Comparison of ENCODE assay signal across 9 mouse cellular contexts in genomic region chrX:133931302-133932013, GRCm38 (mm10). TPM values are rescaled to one million over a fixed set of nuclear protein-coding genes. Genes with fewer than 3 reads are reported as not detected.
DNase-seq lines count a peak whose midpoint lies in the region; ATAC-seq and TF ChIP-seq lines count a peak whose summit lies in the region.
"Had no signal": no experiment of that assay in that cellular context is flagged by ENCODE, and none has a peak within 500 bp of the region (broad histone marks: within the 10 kb centered on the region; RNA-seq: fewer than 3 reads in every experiment).

No protein-coding gene starts in this region.

- no peak overlapping the region for H3K9ac ChIP-seq in embryonic facial prominence, embryonic 14.5 days (ENCODE audit: low read depth, low read length)
- H3K9ac ChIP-seq: midbrain, embryonic 12.5 days had no signal

- no peaks in the 10 kb centered on the region for H3K27me3 ChIP-seq in G1E (ENCODE audit: insufficient read depth, low read length)
- no peaks in the 10 kb centered on the region; the same call in 1 of the 2 replicates for H3K27me3 ChIP-seq in embryonic facial prominence, embryonic 14.5 days (replicated peaks; ENCODE audit: control insufficient read depth, insufficient read depth, low read length)

- H3K4me2 ChIP-seq in embryonic facial prominence, embryonic 14.5 days (ENCODE audit: low read depth, low read length) = no peak overlapping the region
- H3K4me2 ChIP-seq: midbrain, embryonic 12.5 days had no signal

- H3K4me1 ChIP-seq in G1E (ENCODE audit: insufficient read depth, low read depth, low read length) = no peaks in the 10 kb centered on the region
- no peaks in the 10 kb centered on the region for H3K4me1 ChIP-seq in embryonic facial prominence, embryonic 14.5 days (ENCODE audit: control insufficient read depth, insufficient read depth, low read length)
- H3K4me1 ChIP-seq: midbrain, embryonic 12.5 days had no signal

- no peak for ATAC-seq in G1E (ENCODE audit: extremely low read depth, insufficient number of reproducible peaks, low FRiP score, poor library complexity, severe bottlenecking)
- no peak for ATAC-seq in embryonic facial prominence, embryonic 14.5 days (ENCODE audit: low read depth)
- ATAC-seq in inflammation-experienced regulatory T-cells, adult 6 months = no peak

- 59% methylated on average over 12 of the region's 12 CpGs for WGBS in embryonic facial prominence, embryonic 14.5 days

- H3K36me3 ChIP-seq in G1E (replicated peaks) = no peaks in the 10 kb centered on the region
- H3K36me3 ChIP-seq in embryonic facial prominence, embryonic 14.5 days (ENCODE audit: control insufficient read depth, insufficient read depth, low read length) = no peaks in the 10 kb centered on the region
- H3K36me3 ChIP-seq: midbrain, embryonic 12.5 days had no signal

- no peak overlapping the region for H3K4me3 ChIP-seq in G1E (ENCODE audit: low read depth, low read length)
- H3K4me3 ChIP-seq in embryonic facial prominence, embryonic 14.5 days (ENCODE audit: low read depth, low read length) = no peak overlapping the region
- H3K4me3 ChIP-seq: midbrain, embryonic 12.5 days had no signal

- TF ChIP-seq CTCF in G1E (IDR thresholded peaks at IDR 0.05; ENCODE audit: low read depth, low read length) = no peak

- peak; percentile 22 to 60 for DNase-seq in heart, adult 18-20 months
- DNase-seq in heart, adult 11 months = no peak
- DNase-seq in 3T3-L1 (ENCODE audit: low read depth, low spot score) (peak; percentile 66), G1E (ENCODE audit: low spot score) (peak; percentile 1)
- peak; percentile 56 for DNase-seq in embryonic facial prominence, embryonic 14.5 days (ENCODE audit: low spot score)
- DNase-seq in left cerebral cortex, adult 18-20 months (ENCODE audit: low spot score in 2 of 2) = peak; percentile 17 to 47
- peak; percentile 28 to 36 for DNase-seq in right cerebral cortex, postnatal 10 days (ENCODE audit: low spot score in 2 of 2)

- no peaks in the 10 kb centered on the region for H3K9me3 ChIP-seq in G1E (replicated peaks)
- H3K9me3 ChIP-seq in embryonic facial prominence, embryonic 14.5 days (ENCODE audit: control insufficient read depth, low read length) = no peaks in the 10 kb centered on the region
- H3K9me3 ChIP-seq: midbrain, embryonic 12.5 days had no signal

- no peak overlapping the region for H3K27ac ChIP-seq in embryonic facial prominence, embryonic 14.5 days (replicated peaks; ENCODE audit: low read depth, low read length)
- H3K27ac ChIP-seq: midbrain, embryonic 12.5 days had no signal

RNA-seq across cellular contexts. Expression of gene Srpx2, which starts 23.2 kb away (rescaled TPM):
- 1 to 10 TPM; 3.1 to 4.3 TPM for total RNA-seq in heart, adult 18-20 months (2021)
- total RNA-seq in G1E (2014; fragmentation: Nextera tagmentation) (not detected in 2 replicates), G1E (2017) (not detected in 2 replicates)
- not detected in 2 replicates for polyA plus RNA-seq in G1E (2012)
- 10.8 and 13.5 TPM in 2 replicates for polyA plus RNA-seq in embryonic facial prominence, embryonic 14.5 days (2014; fragmentation: Nextera tagmentation; extraction: Ambion mirVana)
- total RNA-seq in left cerebral cortex, adult 18-20 months (2021) = 1 to 10 TPM; 1.1 to 1.4 TPM
- not detected for polyA plus RNA-seq in inflammation-experienced regulatory T-cells, adult 6 months (2017; shearing (Covaris generic))

RNA-seq across cellular contexts. Expression of gene Tspan6, which starts 33.2 kb away (rescaled TPM):
- total RNA-seq in heart, adult 18-20 months (2021) = 1 to 10 TPM; 8.6 to 8.9 TPM
- not detected in 2 replicates for total RNA-seq in G1E (2014; fragmentation: Nextera tagmentation)
- total RNA-seq in G1E (2017) = not detected in 2 replicates
- polyA plus RNA-seq in G1E (2012) = not detected in 2 replicates
- polyA plus RNA-seq in embryonic facial prominence, embryonic 14.5 days (2014; fragmentation: Nextera tagmentation; extraction: Ambion mirVana) = 170 and 181 TPM in 2 replicates
- total RNA-seq in left cerebral cortex, adult 18-20 months (2021) = 10 to 100 TPM; 13.0 to 14.1 TPM
- polyA plus RNA-seq in inflammation-experienced regulatory T-cells, adult 6 months (2017; shearing (Covaris generic)) = 1 to 10 TPM; 3.0 to 6.7 (median 4.7) TPM

RNA-seq across cellular contexts. Expression of gene Sytl4, which starts 50.2 kb away (rescaled TPM):
- total RNA-seq in heart, adult 18-20 months (2021) = 1 to 10 TPM; 1.7 to 2.2 TPM
- total RNA-seq in G1E (2014; fragmentation: Nextera tagmentation) (not detected in 2 replicates), G1E (2017) (0.05 and 0.12 TPM in 2 replicates)
- not detected in 2 replicates for polyA plus RNA-seq in G1E (2012)
- 5.0 and 6.1 TPM in 2 replicates for polyA plus RNA-seq in embryonic facial prominence, embryonic 14.5 days (2014; fragmentation: Nextera tagmentation; extraction: Ambion mirVana)
- under 1 TPM; 0.30 to 0.37 TPM for total RNA-seq in left cerebral cortex, adult 18-20 months (2021)
- 1 to 10 TPM in 1 of 3 experiments, under 1 TPM in 1, not detected in 1; 0.85 to 1.6 TPM for polyA plus RNA-seq in inflammation-experienced regulatory T-cells, adult 6 months (2017; shearing (Covaris generic))

Comparison
In these comparisons a context has a peak if more than half of its experiments do, and no peak if none do; other contexts are left out.
1. RNA of gene Tspan6, which starts 33.2 kb away (total RNA-seq): 13.0 to 14.1 TPM in left cerebral cortex, adult 18-20 months and 8.6 to 8.9 TPM in heart, adult 18-20 months; not detected in G1E; every median in the first group is over 4 times any median in the second.